Mouse (Mus musculus) hindbrain, embryonic 15.5 days (tissue): Measurements from ENCODE around the gene Snx30. TPM values are rescaled to one million over a fixed set of nuclear protein-coding genes. Genes with fewer than 3 reads are reported as not detected.

Source experiments
- ATAC-seq: fragments of 200-750 bp; cut with Nextera tagmentation; 2 replicates; pipeline ENCODE4 v1.8.0; 2017; ENCODE audit warnings: low read depth, moderate number of reproducible peaks, moderate TSS enrichment; ENCODE audit not compliant: low FRiP score
- H3K27ac ChIP-seq: fragments of 300-500 bp; sonication (generic); replicated peaks from 2 replicates; pipeline ENCODE4 v1.5.1; 2015; ENCODE audit warnings: mild to moderate bottlenecking, inconsistent platforms
- H3K27me3 ChIP-seq: fragments of 300-500 bp; sonication (generic); 2 replicates; pipeline ENCODE4 v1.6.1; 2015; ENCODE audit warnings: control low read depth, inconsistent platforms
- H3K36me3 ChIP-seq: fragments of 300-500 bp; sonication (generic); 2 replicates; pipeline ENCODE4 v1.6.1; 2015; ENCODE audit warnings: control low read depth, inconsistent platforms
- H3K4me1 ChIP-seq: fragments of 300-500 bp; sonication (generic); replicated peaks from 2 replicates; pipeline ENCODE4 v1.6.1; 2015; ENCODE audit warnings: control low read depth, inconsistent platforms
- H3K4me2 ChIP-seq: fragments of 300-500 bp; sonication (generic); 2 replicates; pipeline ENCODE4 v1.6.1; 2015; ENCODE audit warnings: moderate library complexity, mild to moderate bottlenecking, inconsistent platforms
- H3K4me3 ChIP-seq: fragments of 300-500 bp; sonication (generic); 2 replicates; pipeline ENCODE4 v1.5.1; 2015; ENCODE audit warnings: mild to moderate bottlenecking, inconsistent platforms
- H3K9ac ChIP-seq: fragments of 300-500 bp; sonication (generic); 2 replicates; pipeline ENCODE4 v1.6.1; 2015; ENCODE audit warnings: inconsistent platforms
- H3K9me3 ChIP-seq: fragments of 300-500 bp; sonication (generic); 2 replicates; pipeline ENCODE4 v1.6.1; 2016; ENCODE audit warnings: control low read depth, inconsistent platforms
- WGBS: fragments of 180-500 bp; shearing (Covaris S2); methylation state at CpG from one replicate; pipeline ENCODE4 v1.1.7; 2015; 5-methylcytosine and 5-hydroxymethylcytosine counted together
- polyA plus RNA-seq: library from polyadenylated mRNA; unstranded; fragments of >200 nt; fragmentation: Nextera tagmentation; extraction: Ambion mirVana; gene quantifications from 2 replicates; pipeline ENCODE4 v1.2.1, GENCODE M21; 2015

The Snx30 gene
- polyA plus RNA-seq, 1 experiment from 2014 or later = 18.3 TPM

- Histone ChIP-seq H3K36me3 (no peaks in the 10 kb centered on the region), H3K9me3 (no peaks in the 10 kb centered on the region), H3K4me1 (peaks cover 6% of the 10 kb centered on the region; the same call in 1 of the 2 replicates), H3K27me3 (no peaks in the 10 kb centered on the region), H3K9ac (no peak within 1 kb of the TSS), H3K4me3 (no peak within 1 kb of the TSS), H3K4me2 (no peak within 1 kb of the TSS), H3K27ac (no peak within 1 kb of the TSS)
- no peak for ATAC-seq
Measured at GRCm38 (mm10) chr4:59801489-59801888, 4.2 kb upstream of the Snx30 start, which contains the start of gene Inip. Gene Inip, minus strand, starts transcription at chr4:59801589.

DNA sequence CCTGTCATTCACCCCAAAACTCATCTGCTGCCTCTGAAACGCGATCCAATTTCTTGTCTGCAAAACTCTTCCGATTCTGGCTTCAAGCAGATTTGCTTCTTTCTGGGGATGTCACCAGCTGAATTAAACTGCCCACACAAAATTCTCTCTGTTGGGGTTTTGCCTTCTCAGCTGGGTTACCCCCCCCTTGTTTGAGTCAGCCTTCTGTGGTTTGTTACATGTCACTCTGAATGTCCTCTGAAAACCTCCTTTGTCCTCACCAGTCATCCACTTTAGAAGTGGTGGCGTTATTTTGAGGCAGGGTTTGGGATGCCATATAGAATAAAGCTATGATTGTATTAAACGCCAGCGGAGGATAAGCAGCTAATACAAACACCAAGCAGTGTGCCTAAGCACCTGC is 3.5 kb upstream of the Snx30 start:
- H3K4me1 ChIP-seq = peaks cover 12% of the 10 kb centered on the region
- H3K36me3 ChIP-seq = no peaks in the 10 kb centered on the region
- no peaks in the 10 kb centered on the region for H3K27me3 ChIP-seq
- no peak overlapping the region for H3K27ac ChIP-seq
- WGBS = 74% methylated on average over 6 of the region's 6 CpGs
- no peak overlapping the region for H3K9ac ChIP-seq
- no peak overlapping the region for H3K4me2 ChIP-seq
- no peak overlapping the region for H3K4me3 ChIP-seq
- no peaks in the 10 kb centered on the region for H3K9me3 ChIP-seq
- ATAC-seq = no peak

DNA sequence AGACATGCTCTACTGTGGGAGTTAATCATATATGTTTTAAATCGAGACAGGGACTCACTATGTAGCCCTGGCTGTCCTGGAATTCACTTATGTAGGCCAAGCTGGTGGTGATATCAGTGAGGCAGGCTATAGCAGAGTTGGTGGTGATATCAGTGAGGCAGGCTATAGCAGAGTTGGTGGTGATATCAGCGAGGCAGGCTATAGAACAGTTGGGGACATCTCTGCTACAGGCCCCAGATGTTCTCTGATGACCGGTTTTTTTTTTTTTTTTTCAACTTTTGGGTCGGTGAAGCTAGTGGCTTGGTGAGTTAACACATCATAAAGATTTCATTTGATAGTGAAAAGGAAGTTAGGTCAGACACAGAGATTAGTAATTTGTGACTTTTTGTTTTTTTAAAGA is 2.8 kb upstream of the Snx30 start:
- H3K27me3 ChIP-seq = no peaks in the 10 kb centered on the region
- 80% methylated on average over 4 of the region's 4 CpGs for WGBS

GRCm38 (mm10) chr4:59803358-59803757 is 2.3 kb upstream of the Snx30 start:
- no peaks in the 10 kb centered on the region for H3K27me3 ChIP-seq
- peaks cover 25% of the 10 kb centered on the region for H3K4me1 ChIP-seq
- H3K4me2 ChIP-seq = no peak overlapping the region
- no peaks in the 10 kb centered on the region for H3K36me3 ChIP-seq
- WGBS = 90% methylated on average over 5 of the region's 5 CpGs
- H3K4me3 ChIP-seq = no peak overlapping the region
- ATAC-seq = no peak
- H3K9me3 ChIP-seq = no peaks in the 10 kb centered on the region
- no peak overlapping the region for H3K27ac ChIP-seq
- H3K9ac ChIP-seq = no peak overlapping the region

More for the DNA sequence above, 2.8 kb upstream of the Snx30 start:
- no peak overlapping the region for H3K27ac ChIP-seq
- H3K9me3 ChIP-seq = no peaks in the 10 kb centered on the region
- H3K36me3 ChIP-seq = no peaks in the 10 kb centered on the region
- no peak overlapping the region for H3K9ac ChIP-seq
- no peak overlapping the region for H3K4me2 ChIP-seq
- no peak overlapping the region for H3K4me3 ChIP-seq
- no peak for ATAC-seq
- peaks cover 19% of the 10 kb centered on the region for H3K4me1 ChIP-seq

DNA sequence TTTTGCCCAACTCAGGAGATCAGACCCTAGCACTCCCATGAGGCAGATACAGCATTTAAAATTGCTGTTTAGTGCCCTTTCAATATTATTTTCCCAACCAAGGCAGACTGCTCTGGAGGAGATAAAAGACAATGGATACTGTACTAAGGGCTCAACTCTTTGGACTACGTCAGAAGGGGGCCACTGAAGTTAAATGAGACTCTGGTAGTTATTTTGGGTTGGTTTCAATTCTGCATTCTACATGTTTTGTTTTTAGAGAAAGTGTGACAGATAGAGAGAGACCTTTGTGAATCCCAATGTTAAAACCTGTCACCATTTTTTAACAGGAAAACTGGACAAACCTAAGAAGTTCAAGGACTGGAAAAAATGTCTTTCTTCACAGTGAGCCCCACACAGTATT is 886 bp upstream of the Snx30 start:
- no peak for ATAC-seq
- Histone ChIP-seq H3K4me3 (peak overlapping the region; percentile 98), H3K4me1 (peaks cover 30% of the 10 kb centered on the region), H3K4me2 (peak overlapping the region; percentile 90), H3K9ac (peak overlapping the region; percentile 91; the same call in 1 of the 2 replicates), H3K9me3 (no peaks in the 10 kb centered on the region), H3K27me3 (no peaks in the 10 kb centered on the region), H3K36me3 (no peaks in the 10 kb centered on the region), H3K27ac (peak overlapping the region; percentile 90; the same call in 1 of the 2 replicates)
- WGBS = 77% methylated on average over 1 of the region's 1 CpGs

- H3K4me2 ChIP-seq = peak overlapping the region; percentile 90
- no peaks in the 10 kb centered on the region for H3K36me3 ChIP-seq
- peak overlapping the region; percentile 91 for H3K9ac ChIP-seq
- H3K4me1 ChIP-seq = peaks cover 30% of the 10 kb centered on the region
- H3K4me3 ChIP-seq = peak overlapping the region; percentile 98
- H3K27ac ChIP-seq = peak overlapping the region; percentile 90
- ATAC-seq = peak; percentile 78
- under 1% methylated on average over 51 of the region's 58 CpGs for WGBS
- H3K27me3 ChIP-seq = no peaks in the 10 kb centered on the region
- H3K9me3 ChIP-seq = no peaks in the 10 kb centered on the region
Measured at GRCm38 (mm10) chr4:59805968-59806878, 583 bp downstream of the Snx30 start.

DNA sequence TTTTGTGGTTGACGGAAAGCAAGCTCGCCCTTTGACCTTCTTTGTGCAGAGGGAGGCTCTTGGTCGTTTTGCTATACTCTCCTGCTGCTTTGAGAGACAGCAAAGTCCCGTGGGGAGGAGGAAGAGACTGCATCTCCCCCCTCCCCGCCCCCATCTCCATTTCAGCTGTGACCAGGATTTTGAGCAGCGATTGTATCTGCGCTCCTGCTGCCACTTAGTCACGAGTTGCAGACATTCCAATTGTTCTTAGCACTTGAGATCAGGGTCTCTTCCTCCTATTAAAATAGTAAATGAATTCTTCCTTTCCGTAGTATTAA is 1.2 kb downstream of the Snx30 start:
- H3K4me1 ChIP-seq = peaks cover 30% of the 10 kb centered on the region
- peak overlapping the region; percentile 90 for H3K4me2 ChIP-seq
- peak overlapping the region; percentile 98 for H3K4me3 ChIP-seq
- H3K36me3 ChIP-seq = no peaks in the 10 kb centered on the region
- peak overlapping the region; percentile 90 for H3K27ac ChIP-seq
- no peaks in the 10 kb centered on the region for H3K27me3 ChIP-seq
- WGBS = under 1% methylated on average over 9 of the region's 9 CpGs
- H3K9ac ChIP-seq = peak overlapping the region; percentile 91
- H3K9me3 ChIP-seq = no peaks in the 10 kb centered on the region
- ATAC-seq = no peak

DNA sequence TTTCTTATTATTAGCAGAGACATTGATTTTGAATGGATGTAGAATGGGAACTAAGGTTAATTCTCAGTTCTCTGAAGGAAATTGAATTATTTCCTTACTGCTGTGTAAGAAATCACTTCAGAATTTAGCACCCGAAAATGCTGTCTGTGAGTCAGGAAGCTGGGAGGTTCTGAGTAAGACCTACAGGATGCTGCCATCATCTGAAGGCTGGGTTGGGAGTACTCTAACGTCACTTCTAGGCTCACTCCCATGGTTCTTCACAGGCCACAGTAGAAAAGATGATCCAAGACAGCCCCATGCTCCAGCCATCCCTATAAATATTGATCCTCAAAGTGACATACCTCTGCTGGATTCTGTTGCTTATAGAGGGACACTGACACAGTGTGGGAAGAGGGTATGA is 1.9 kb downstream of the Snx30 start:
- H3K9ac ChIP-seq = peak overlapping the region; percentile 91; the same call in 1 of the 2 replicates
- H3K27me3 ChIP-seq = no peaks in the 10 kb centered on the region
- no peaks in the 10 kb centered on the region for H3K9me3 ChIP-seq
- no peak for ATAC-seq
- H3K27ac ChIP-seq = no peak overlapping the region
- H3K4me2 ChIP-seq = peak overlapping the region; percentile 90
- peak overlapping the region; percentile 98 for H3K4me3 ChIP-seq
- peaks cover 30% of the 10 kb centered on the region for H3K4me1 ChIP-seq
- no peaks in the 10 kb centered on the region for H3K36me3 ChIP-seq
- WGBS = 57% methylated on average over 2 of the region's 2 CpGs

GRCm38 (mm10) chr4:59808396-59808795 is 2.8 kb downstream of the Snx30 start:
- no peaks in the 10 kb centered on the region for H3K36me3 ChIP-seq
- H3K27me3 ChIP-seq = no peaks in the 10 kb centered on the region
- no peaks in the 10 kb centered on the region for H3K9me3 ChIP-seq
- no peak overlapping the region for H3K4me3 ChIP-seq
- WGBS = 76% methylated on average over 5 of the region's 5 CpGs
- H3K4me1 ChIP-seq = peaks cover 30% of the 10 kb centered on the region
- no peak overlapping the region for H3K9ac ChIP-seq
- ATAC-seq = no peak
- no peak overlapping the region for H3K27ac ChIP-seq
- peak overlapping the region; percentile 90; the same call in 1 of the 2 replicates for H3K4me2 ChIP-seq

DNA sequence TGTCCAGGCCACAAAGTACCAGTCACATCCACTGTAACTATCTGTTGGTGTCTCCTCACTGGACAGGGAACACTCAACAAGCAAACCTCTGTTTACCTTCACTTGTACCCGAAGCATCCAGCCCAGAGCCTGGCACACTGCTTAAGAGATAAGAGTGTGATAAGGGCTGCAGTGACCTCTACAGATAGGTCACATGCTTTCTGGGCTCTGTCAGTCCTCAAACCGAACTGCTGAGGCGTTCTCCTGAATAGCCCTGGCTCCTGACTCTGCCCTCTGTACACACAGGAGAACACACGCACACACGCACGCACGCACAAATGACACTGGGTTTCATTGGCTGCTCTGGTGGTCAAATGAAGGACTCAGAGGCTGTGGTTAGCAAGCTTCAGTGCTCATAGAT is 8.5 kb downstream of the Snx30 start:
- Histone ChIP-seq H3K9ac (no peak overlapping the region), H3K36me3 (no peaks in the 10 kb centered on the region), H3K9me3 (no peaks in the 10 kb centered on the region), H3K27ac (no peak overlapping the region), H3K4me2 (no peak overlapping the region), H3K27me3 (no peaks in the 10 kb centered on the region), H3K4me1 (peaks cover 6% of the 10 kb centered on the region), H3K4me3 (no peak overlapping the region)
- 81% methylated on average over 7 of the region's 7 CpGs for WGBS
- no peak for ATAC-seq

DNA sequence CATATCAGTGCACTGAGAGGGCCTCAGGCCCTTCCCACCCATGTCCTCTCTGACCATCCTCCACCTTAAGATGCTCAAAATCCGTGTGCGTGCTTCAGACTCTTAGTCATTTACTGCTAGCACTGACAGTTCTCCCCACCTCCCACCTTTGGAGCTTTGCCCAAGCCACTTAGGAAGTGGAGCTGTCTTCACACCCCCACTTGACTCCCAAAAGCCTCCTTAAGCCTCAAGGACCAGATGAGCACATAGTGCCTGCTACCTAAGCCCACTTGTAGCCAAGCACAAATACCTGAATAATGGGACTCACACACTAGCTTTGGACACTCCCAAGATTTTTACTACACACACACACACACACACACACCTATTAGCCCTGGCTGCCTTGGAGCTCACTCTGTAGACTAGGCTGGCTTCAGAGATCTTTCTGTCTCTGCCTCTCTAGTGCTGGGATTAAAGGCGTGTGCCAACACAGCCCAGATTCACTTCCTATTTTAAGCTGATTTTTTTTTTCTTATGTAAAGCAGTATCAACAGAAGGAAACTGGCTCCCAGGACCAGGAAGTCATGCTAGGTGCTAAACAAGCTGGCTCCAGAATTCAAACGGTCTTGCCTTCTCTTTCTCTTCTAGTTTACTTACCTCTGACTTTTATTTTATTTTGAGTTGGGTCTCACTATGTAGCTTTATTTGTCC is 9.6 kb downstream of the Snx30 start:
- H3K4me1 ChIP-seq = peaks cover 14% of the 10 kb centered on the region
- 83% methylated on average over 4 of the region's 4 CpGs for WGBS
- no peaks in the 10 kb centered on the region for H3K36me3 ChIP-seq
- no peak for ATAC-seq
- H3K9me3 ChIP-seq = no peaks in the 10 kb centered on the region
- H3K4me3 ChIP-seq = no peak overlapping the region
- no peak overlapping the region for H3K27ac ChIP-seq
- no peak overlapping the region for H3K4me2 ChIP-seq
- H3K9ac ChIP-seq = no peak overlapping the region
- H3K27me3 ChIP-seq = no peaks in the 10 kb centered on the region

GRCm38 (mm10) chr4:59816016-59816415 is 10.4 kb downstream of the Snx30 start:
- Histone ChIP-seq H3K27me3 (no peaks in the 10 kb centered on the region), H3K27ac (no peak overlapping the region), H3K9ac (no peak overlapping the region), H3K4me1 (peaks cover 14% of the 10 kb centered on the region), H3K9me3 (no peaks in the 10 kb centered on the region), H3K4me2 (no peak overlapping the region), H3K36me3 (no peaks in the 10 kb centered on the region), H3K4me3 (no peak overlapping the region)
- no peak for ATAC-seq
- WGBS = 67% methylated on average over 5 of the region's 5 CpGs
